In genomic region chr15:82940494-82941214, GRCm38 (mm10) we compare ENCODE assay signal across 11 mouse cellular contexts. TPM values are rescaled to one million over a fixed set of nuclear protein-coding genes. Genes with fewer than 3 reads are reported as not detected.
DNase-seq lines count a peak whose midpoint lies in the region; ATAC-seq lines count a peak whose summit lies in the region.
"Had no signal": no experiment of that assay in that cellular context is flagged by ENCODE, and none has a peak within 500 bp of the region (broad histone marks: within the 10 kb centered on the region; RNA-seq: fewer than 3 reads in every experiment).

No protein-coding gene starts in this region.

- peak overlapping the region; percentile 16; the same call in 1 of the 2 replicates for H3K27ac ChIP-seq in embryonic facial prominence, embryonic 13.5 days
- no peak overlapping the region for H3K27ac ChIP-seq in embryonic facial prominence, embryonic 10.5 days (replicated peaks)
- 0 out of 2 replicates have a peak overlapping the region, but pooled peaks have one; percentile 34 for H3K27ac ChIP-seq in midbrain, embryonic 10.5 days (replicated peaks)
- no peak overlapping the region for H3K27ac ChIP-seq in midbrain, embryonic 11.5 days (ENCODE audit: low read depth, low read length)
- peak overlapping the region; percentile 78 for H3K27ac ChIP-seq in forebrain, embryonic 14.5 days (ENCODE audit: low read depth, low read length)
- peak overlapping the region; percentile 23 for H3K27ac ChIP-seq in neural tube, embryonic 14.5 days (ENCODE audit: low read depth, low read length)
- H3K27ac ChIP-seq: liver, embryonic 14.5 days had no signal

- H3K4me1 ChIP-seq in embryonic facial prominence, embryonic 13.5 days, result peaks cover 70% of the 10 kb centered on the region
- H3K4me1 ChIP-seq in embryonic facial prominence, embryonic 10.5 days, result peaks cover 57% of the 10 kb centered on the region
- H3K4me1 ChIP-seq in midbrain, embryonic 10.5 days, result peaks cover 61% of the 10 kb centered on the region
- peaks cover 13% of the 10 kb centered on the region for H3K4me1 ChIP-seq in midbrain, embryonic 11.5 days (ENCODE audit: control insufficient read depth, insufficient read depth, low read length)
- peaks cover 63% of the 10 kb centered on the region for H3K4me1 ChIP-seq in forebrain, embryonic 14.5 days (ENCODE audit: control insufficient read depth, insufficient read depth, low read length)
- H3K4me1 ChIP-seq in neural tube, embryonic 14.5 days (ENCODE audit: control insufficient read depth, insufficient read depth, low read length), result peaks cover 67% of the 10 kb centered on the region

- no peak for ATAC-seq in embryonic facial prominence, embryonic 13.5 days (ENCODE audit: insufficient number of reproducible peaks, insufficient read depth, low FRiP score, low TSS enrichment, low read depth)
- no peak for ATAC-seq in midbrain, embryonic 11.5 days (ENCODE audit: low FRiP score)
- ATAC-seq in forebrain, embryonic 14.5 days, result no peak
- ATAC-seq in neural tube, embryonic 14.5 days (ENCODE audit: low read depth), result no peak

- 64% methylated on average over 12 of the region's 12 CpGs for WGBS in embryonic facial prominence, embryonic 13.5 days
- WGBS in embryonic facial prominence, embryonic 10.5 days, result 77% methylated on average over 12 of the region's 12 CpGs
- 71% methylated on average over 12 of the region's 12 CpGs for WGBS in midbrain, embryonic 10.5 days
- WGBS in midbrain, embryonic 11.5 days, result 70% methylated on average over 12 of the region's 12 CpGs
- 29% methylated on average over 12 of the region's 12 CpGs for WGBS in forebrain, embryonic 14.5 days
- WGBS in neural tube, embryonic 14.5 days, result 30% methylated on average over 12 of the region's 12 CpGs

- no peak overlapping the region for H3K9ac ChIP-seq in embryonic facial prominence, embryonic 13.5 days
- no peak overlapping the region for H3K9ac ChIP-seq in midbrain, embryonic 11.5 days (ENCODE audit: low read length)
- peak overlapping the region; percentile 21; the same call in 1 of the 2 replicates for H3K9ac ChIP-seq in forebrain, embryonic 14.5 days (ENCODE audit: low read length)
- H3K9ac ChIP-seq in neural tube, embryonic 14.5 days (replicated peaks; ENCODE audit: low read depth, low read length), result peak overlapping the region; percentile 4; the same call in 1 of the 2 replicates
- H3K9ac ChIP-seq: liver, embryonic 14.5 days had no signal

- no peaks in the 10 kb centered on the region for H3K27me3 ChIP-seq in embryonic facial prominence, embryonic 13.5 days
- peaks cover 23% of the 10 kb centered on the region for H3K27me3 ChIP-seq in embryonic facial prominence, embryonic 10.5 days (replicated peaks; ENCODE audit: low read depth, poor library complexity, severe bottlenecking)
- peaks cover 7% of the 10 kb centered on the region for H3K27me3 ChIP-seq in midbrain, embryonic 10.5 days (ENCODE audit: low read depth, poor library complexity, severe bottlenecking)
- H3K27me3 ChIP-seq in midbrain, embryonic 11.5 days (ENCODE audit: control insufficient read depth, insufficient read depth, low read length), result no peaks in the 10 kb centered on the region
- H3K27me3 ChIP-seq in forebrain, embryonic 14.5 days (replicated peaks; ENCODE audit: control insufficient read depth, insufficient read depth, low read length), result no peaks in the 10 kb centered on the region
- peaks cover 2% of the 10 kb centered on the region; the same call in 1 of the 2 replicates for H3K27me3 ChIP-seq in neural tube, embryonic 14.5 days (ENCODE audit: control insufficient read depth, insufficient read depth, low read length)

- H3K9me3 ChIP-seq in embryonic facial prominence, embryonic 13.5 days, result no peaks in the 10 kb centered on the region
- H3K9me3 ChIP-seq in embryonic facial prominence, embryonic 10.5 days, result no peaks in the 10 kb centered on the region
- H3K9me3 ChIP-seq in midbrain, embryonic 10.5 days (replicated peaks), result no peaks in the 10 kb centered on the region
- H3K9me3 ChIP-seq in midbrain, embryonic 11.5 days (ENCODE audit: control insufficient read depth, low read length), result no peaks in the 10 kb centered on the region
- no peaks in the 10 kb centered on the region for H3K9me3 ChIP-seq in forebrain, embryonic 14.5 days (replicated peaks; ENCODE audit: control insufficient read depth, low read length)
- no peaks in the 10 kb centered on the region for H3K9me3 ChIP-seq in neural tube, embryonic 14.5 days (ENCODE audit: control insufficient read depth, low read length)

- no peak for DNase-seq in embryonic facial prominence, embryonic 10.5 days (ENCODE audit: low spot score)
- DNase-seq in midbrain, embryonic 10.5 days (ENCODE audit: low spot score), result no peak
- no peak for DNase-seq in midbrain, embryonic 11.5 days (ENCODE audit: low spot score, missing footprints)
- no peak for DNase-seq in forebrain, embryonic 14.5 days (ENCODE audit: low spot score)
- DNase-seq in spleen, postnatal 14 days (ENCODE audit: low spot score in 2 of 2), result no peak
- no peak for DNase-seq in kidney, postnatal 10 days
- DNase-seq: cerebellum, adult 18-20 months; heart, adult 18-20 months had no signal

- peaks cover 9% of the 10 kb centered on the region; the same call in 1 of the 2 replicates for H3K36me3 ChIP-seq in embryonic facial prominence, embryonic 13.5 days
- peaks cover 10% of the 10 kb centered on the region; the same call in 1 of the 2 replicates for H3K36me3 ChIP-seq in embryonic facial prominence, embryonic 10.5 days (replicated peaks)
- H3K36me3 ChIP-seq in midbrain, embryonic 10.5 days, result no peaks in the 10 kb centered on the region
- H3K36me3 ChIP-seq in midbrain, embryonic 11.5 days (ENCODE audit: control insufficient read depth, insufficient read depth, low read length), result no peaks in the 10 kb centered on the region
- no peaks in the 10 kb centered on the region for H3K36me3 ChIP-seq in forebrain, embryonic 14.5 days (ENCODE audit: control insufficient read depth, insufficient read depth, low read length)
- no peaks in the 10 kb centered on the region for H3K36me3 ChIP-seq in neural tube, embryonic 14.5 days (ENCODE audit: control insufficient read depth, insufficient read depth, low read length)

- H3K4me2 ChIP-seq in embryonic facial prominence, embryonic 13.5 days, result peak overlapping the region; percentile 5; the same call in 1 of the 2 replicates
- H3K4me2 ChIP-seq in midbrain, embryonic 11.5 days, result no peak overlapping the region
- H3K4me2 ChIP-seq in forebrain, embryonic 14.5 days (ENCODE audit: low read length), result no peak overlapping the region
- H3K4me2 ChIP-seq in neural tube, embryonic 14.5 days (ENCODE audit: low read depth, low read length), result no peak overlapping the region

- H3K4me3 ChIP-seq in embryonic facial prominence, embryonic 13.5 days, result no peak overlapping the region
- no peak overlapping the region for H3K4me3 ChIP-seq in embryonic facial prominence, embryonic 10.5 days
- H3K4me3 ChIP-seq in midbrain, embryonic 10.5 days, result no peak overlapping the region
- H3K4me3 ChIP-seq in midbrain, embryonic 11.5 days (ENCODE audit: low read depth, low read length), result no peak overlapping the region
- no peak overlapping the region for H3K4me3 ChIP-seq in forebrain, embryonic 14.5 days (ENCODE audit: low read depth, low read length)
- no peak overlapping the region for H3K4me3 ChIP-seq in neural tube, embryonic 14.5 days (ENCODE audit: low read depth, low read length)

RNA-seq across cellular contexts. Expression of gene Tcf20, which starts 47.0 kb away (rescaled TPM):
- polyA plus RNA-seq in embryonic facial prominence, embryonic 13.5 days (2015; fragmentation: Nextera tagmentation; extraction: Ambion mirVana), result 15.2 and 15.8 TPM in 2 replicates
- 8.4 and 8.5 TPM in 2 replicates for polyA plus RNA-seq in embryonic facial prominence, embryonic 10.5 days (2016; fragmentation: Nextera tagmentation; extraction: Ambion mirVana)
- polyA plus RNA-seq in midbrain, embryonic 10.5 days (2016; fragmentation: Nextera tagmentation; extraction: Ambion mirVana), result 7.5 and 8.4 TPM in 2 replicates
- 12.3 and 13.5 TPM in 2 replicates for polyA plus RNA-seq in midbrain, embryonic 11.5 days (2014; fragmentation: Nextera tagmentation; extraction: Ambion mirVana)
- polyA plus RNA-seq in forebrain, embryonic 14.5 days (2014; fragmentation: Nextera tagmentation; extraction: Ambion mirVana), result 17.1 and 17.4 TPM in 2 replicates
- 15.4 and 16.3 TPM in 2 replicates for polyA plus RNA-seq in neural tube, embryonic 14.5 days (2014; fragmentation: Nextera tagmentation; extraction: Ambion mirVana)

Comparison
In these comparisons a context has a peak if more than half of its experiments do, and no peak if none do; other contexts are left out.
1. H3K27ac ChIP-seq: peak in embryonic facial prominence, embryonic 13.5 days (single experiment), midbrain, embryonic 10.5 days (single experiment), forebrain, embryonic 14.5 days (single experiment) and neural tube, embryonic 14.5 days (single experiment); none in embryonic facial prominence, embryonic 10.5 days (single experiment) and midbrain, embryonic 11.5 days (single experiment).
2. H3K9ac ChIP-seq: peak in forebrain, embryonic 14.5 days (single experiment) and neural tube, embryonic 14.5 days (single experiment); none in embryonic facial prominence, embryonic 13.5 days (single experiment) and midbrain, embryonic 11.5 days (single experiment).